Mouse (Mus musculus) forebrain, embryonic 16.5 days (tissue): ENCODE results near the gene Zfp663. TPM values are rescaled to one million over a fixed set of nuclear protein-coding genes. Genes with fewer than 3 reads are reported as not detected.

ENCODE experiments used
- ATAC-seq: fragments of 200-750 bp; cut with Nextera tagmentation; 2 replicates; pipeline ENCODE4 v1.8.0; 2017; ENCODE audit warnings: mild to moderate bottlenecking, moderate library complexity
- H3K27ac ChIP-seq: fragments of 300-500 bp; sonication (generic); 2 replicates; pipeline ENCODE4 v1.5.1; 2014; ENCODE audit warnings: low read length, control low read depth
- H3K27me3 ChIP-seq: fragments of 300-500 bp; sonication (generic); replicated peaks from 2 replicates; pipeline ENCODE4 v1.6.1; 2014; ENCODE audit warnings: low read length; ENCODE audit not compliant: control insufficient read depth, insufficient read depth
- H3K36me3 ChIP-seq: fragments of 300-500 bp; sonication (generic); 2 replicates; pipeline ENCODE4 v1.6.1; 2014; ENCODE audit not compliant: control insufficient read depth, insufficient read depth
- H3K4me1 ChIP-seq: fragments of 300-500 bp; sonication (generic); replicated peaks from 2 replicates; pipeline ENCODE4 v1.6.1; 2014; ENCODE audit warnings: low read length; ENCODE audit not compliant: control insufficient read depth, insufficient read depth
- H3K4me2 ChIP-seq: fragments of 300-500 bp; sonication (generic); 2 replicates; pipeline ENCODE4 v1.6.1; 2014; ENCODE audit warnings: mild to moderate bottlenecking, low read length, control low read depth
- H3K4me3 ChIP-seq: fragments of 300-500 bp; sonication (generic); replicated peaks from 2 replicates; pipeline ENCODE4 v1.5.1; 2014; ENCODE audit warnings: mild to moderate bottlenecking, low read length, control low read depth
- H3K9ac ChIP-seq: fragments of 300-500 bp; sonication (generic); replicated peaks from 2 replicates; pipeline ENCODE4 v1.6.1; 2014; ENCODE audit warnings: low read depth, low read length, control low read depth
- H3K9me3 ChIP-seq: fragments of 300-500 bp; sonication (generic); 2 replicates; pipeline ENCODE4 v1.6.1; 2016; ENCODE audit warnings: low read length; ENCODE audit not compliant: control insufficient read depth
- WGBS: fragments of 180-500 bp; shearing (Covaris S2); extraction: QIAGEN DNeasy Blood & Tissue Kit; methylation state at CpG from one replicate; pipeline ENCODE4 v1.1.7; 2014; 5-methylcytosine and 5-hydroxymethylcytosine counted together
- polyA plus RNA-seq: library from polyadenylated mRNA; unstranded; fragments of >200 nt; fragmentation: Nextera tagmentation; extraction: Ambion mirVana; gene quantifications from 2 replicates; pipeline ENCODE4 v1.2.1, GENCODE M21; 2015

Gene Zfp663
- polyA plus RNA-seq, 1 experiment from 2014 or later = 6.3 TPM

DNA sequence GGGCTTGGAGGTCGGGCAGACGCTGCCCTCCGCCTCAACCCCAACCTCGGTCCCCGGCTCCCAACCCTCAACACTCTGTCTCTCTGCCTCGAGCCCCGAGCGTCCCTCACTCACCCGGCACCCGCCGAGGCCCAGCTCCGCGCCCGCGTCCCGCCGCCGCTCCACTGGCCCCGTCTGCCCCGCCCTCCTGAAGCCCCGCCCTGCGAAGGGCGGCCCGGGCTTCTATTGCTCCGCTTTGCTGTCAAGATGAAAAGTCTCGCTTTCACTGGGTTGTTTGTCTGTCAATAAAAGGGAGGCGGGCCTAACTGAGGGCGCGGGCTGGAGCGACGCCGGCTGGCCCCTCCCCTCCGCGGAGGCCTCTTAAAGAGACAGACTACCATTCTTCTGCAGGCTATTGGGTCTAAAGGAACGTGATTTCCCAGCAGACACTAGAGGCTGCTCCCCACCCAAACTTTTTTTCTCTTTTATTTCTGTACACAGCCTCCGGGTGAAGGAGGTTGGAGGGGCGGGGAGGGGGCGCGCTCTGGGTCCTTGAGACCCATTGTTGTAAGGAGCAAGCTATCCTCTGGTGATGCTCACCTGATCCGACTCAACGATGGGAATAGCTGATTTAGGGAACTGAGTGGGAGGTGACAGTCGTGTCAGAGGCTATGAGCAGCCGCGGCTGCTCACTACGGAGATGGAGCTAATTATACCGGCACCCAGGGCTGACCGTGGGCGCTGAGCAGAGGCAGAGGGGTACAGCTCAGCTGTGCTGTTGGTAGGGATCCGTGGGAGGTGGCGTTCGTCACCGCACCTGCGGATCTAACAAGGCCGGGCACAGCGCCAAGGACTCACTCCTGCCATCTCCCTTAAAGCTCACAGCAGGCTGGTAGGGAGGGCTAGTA is 42.0 kb downstream of the Zfp663 start, which contains the start of gene Elmo2:
Elmo2 (minus strand) TSS at position 176 of the 887 bp plus-strand sequence.
- H3K9me3 ChIP-seq = no peaks in the 10 kb centered on the region
- H3K4me3 ChIP-seq = peak within 1 kb of the TSS; percentile 98
- under 1% methylated on average over 54 of the region's 55 CpGs for WGBS
- H3K27ac ChIP-seq = peak within 1 kb of the TSS; percentile 89
- no peaks in the 10 kb centered on the region for H3K36me3 ChIP-seq
- peaks cover 43% of the 10 kb centered on the region for H3K4me1 ChIP-seq
- H3K9ac ChIP-seq = peak within 1 kb of the TSS; percentile 91
- H3K4me2 ChIP-seq = peak within 1 kb of the TSS; percentile 96
- no peaks in the 10 kb centered on the region for H3K27me3 ChIP-seq
- peak; percentile 98 for ATAC-seq

DNA sequence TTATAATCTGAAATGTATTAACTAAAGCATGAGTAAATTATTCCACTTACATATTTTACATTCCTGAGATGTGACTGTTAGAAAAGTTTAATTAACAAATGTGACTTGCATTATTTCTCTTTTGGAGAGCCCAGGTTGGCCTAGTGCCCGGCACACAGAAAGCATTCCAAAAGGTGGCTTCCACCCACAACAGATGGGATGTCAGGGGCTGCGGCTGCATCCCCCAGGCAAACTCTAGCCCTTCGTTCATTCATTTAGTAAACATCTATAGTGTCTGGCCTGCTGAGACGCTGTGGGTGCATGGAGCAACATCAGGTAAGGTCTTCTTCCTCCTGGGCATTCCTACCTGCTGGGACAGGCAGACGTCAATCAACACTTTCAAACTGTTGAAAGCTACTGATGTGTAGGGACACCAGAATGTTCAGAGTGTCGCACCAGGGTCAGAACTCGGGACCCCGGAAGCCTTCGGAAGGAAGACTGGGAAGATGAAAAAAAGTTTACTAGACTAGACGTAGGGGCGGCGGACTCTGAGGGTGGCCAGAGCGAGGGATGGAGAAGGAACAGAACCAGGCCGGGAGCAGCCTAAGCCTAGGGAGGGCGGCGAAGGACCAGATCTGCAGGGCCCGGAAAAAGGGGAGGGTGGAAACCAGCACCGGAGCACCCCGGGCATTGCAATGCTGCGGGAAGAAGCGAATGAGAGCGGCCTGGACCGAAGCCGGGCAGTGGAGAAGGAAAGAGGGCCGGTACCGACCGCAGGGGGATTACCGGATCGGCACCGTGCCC is 42.8 kb downstream of the Zfp663 start:
- Histone ChIP-seq H3K4me1 (peaks cover 50% of the 10 kb centered on the region), H3K27me3 (no peaks in the 10 kb centered on the region), H3K27ac (peak overlapping the region; percentile 63), H3K9ac (peak overlapping the region; percentile 91), H3K36me3 (no peaks in the 10 kb centered on the region), H3K9me3 (no peaks in the 10 kb centered on the region), H3K4me3 (peak overlapping the region; percentile 98), H3K4me2 (peak overlapping the region; percentile 96)
- peak; percentile 19 for ATAC-seq
- under 1% methylated on average over 30 of the region's 30 CpGs for WGBS

DNA sequence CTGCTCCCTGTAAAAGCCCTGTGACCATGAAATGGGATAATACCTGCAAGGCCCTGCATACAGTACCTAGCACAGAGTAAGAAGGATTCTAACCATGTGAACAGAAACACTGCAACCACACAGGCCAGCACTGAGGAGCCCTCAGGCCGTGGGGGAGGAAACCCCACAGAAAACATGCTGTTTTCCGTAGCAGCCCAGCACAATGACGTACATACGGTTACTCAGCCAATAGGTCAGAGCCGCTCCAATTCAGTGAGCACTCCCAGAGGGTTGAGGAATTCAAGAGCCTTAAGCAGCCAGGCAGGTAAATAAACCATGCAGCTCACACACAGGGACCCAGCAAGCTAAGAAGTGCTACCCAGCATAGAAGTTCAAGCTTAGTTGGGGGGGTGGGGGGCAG is 44.6 kb downstream of the Zfp663 start:
- WGBS = 49% methylated on average over 5 of the region's 5 CpGs
- no peak for ATAC-seq

DNA sequence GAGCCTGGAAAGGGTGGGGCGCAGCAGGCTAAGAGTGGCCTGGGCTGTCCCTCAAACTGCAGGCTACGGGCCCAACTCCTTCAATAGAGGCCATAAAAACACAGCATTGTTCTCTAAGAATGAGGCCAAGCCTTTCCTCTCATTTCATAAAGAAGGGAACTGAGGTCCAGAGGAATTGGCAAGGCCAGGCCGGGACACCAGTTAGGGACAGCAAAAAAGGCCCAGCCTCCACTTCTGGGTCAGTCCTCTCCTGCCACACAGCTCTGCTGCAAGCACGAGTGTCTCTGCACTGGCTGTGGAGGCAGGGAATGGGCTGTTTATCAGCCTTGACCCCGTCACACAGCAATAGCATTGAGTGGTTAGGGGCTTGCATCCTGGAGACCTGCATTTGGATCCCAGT is 45.0 kb downstream of the Zfp663 start:
- Histone ChIP-seq H3K4me1 (peaks cover 54% of the 10 kb centered on the region), H3K9ac (no peak overlapping the region), H3K36me3 (no peaks in the 10 kb centered on the region), H3K27ac (no peak overlapping the region), H3K9me3 (no peaks in the 10 kb centered on the region), H3K4me3 (no peak overlapping the region), H3K4me2 (no peak overlapping the region), H3K27me3 (no peaks in the 10 kb centered on the region)
- WGBS = 58% methylated on average over 5 of the region's 5 CpGs
- ATAC-seq = no peak

More for the DNA sequence above, 44.6 kb downstream of the Zfp663 start:
- Histone ChIP-seq H3K27me3 (no peaks in the 10 kb centered on the region), H3K4me2 (no peak overlapping the region), H3K36me3 (no peaks in the 10 kb centered on the region), H3K9me3 (no peaks in the 10 kb centered on the region), H3K9ac (no peak overlapping the region), H3K4me1 (peaks cover 54% of the 10 kb centered on the region), H3K27ac (no peak overlapping the region), H3K4me3 (no peak overlapping the region)

DNA sequence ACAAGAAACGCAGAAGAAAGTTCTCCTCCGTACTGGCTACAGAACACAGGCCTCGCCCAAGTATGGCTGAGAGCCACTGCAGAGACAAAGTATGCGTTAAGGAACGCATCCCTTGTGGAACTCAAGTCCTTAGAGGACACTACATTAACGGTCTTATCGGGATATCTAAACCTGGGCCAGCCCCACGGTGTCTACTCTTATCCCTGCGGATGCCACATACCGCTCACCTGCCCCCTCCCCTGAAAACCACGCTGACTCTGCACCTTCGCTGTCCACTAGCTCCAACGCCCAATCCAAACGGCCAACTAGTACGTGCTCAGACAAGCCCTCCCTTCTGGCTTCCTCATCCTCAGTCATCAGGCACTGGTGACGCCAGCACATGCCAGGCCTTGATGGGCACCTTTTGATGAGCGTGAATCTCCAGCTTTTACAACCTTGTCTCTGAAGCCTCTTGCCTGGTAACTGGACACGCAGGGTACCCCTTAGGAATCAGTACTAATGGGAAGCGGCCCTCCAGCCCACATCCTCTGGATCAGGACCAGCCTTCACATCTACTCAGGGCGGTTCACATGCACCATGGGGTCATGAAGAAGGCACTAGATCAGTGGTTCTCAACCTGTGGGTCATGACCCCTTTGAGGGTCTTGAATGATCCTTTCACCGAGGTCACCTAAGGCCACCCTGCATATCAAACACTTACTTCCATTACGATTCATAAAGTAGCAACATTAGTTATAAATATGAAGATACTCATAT is 46.4 kb downstream of the Zfp663 start:
- no peaks in the 10 kb centered on the region for H3K27me3 ChIP-seq
- WGBS = 89% methylated on average over 22 of the region's 22 CpGs
- H3K36me3 ChIP-seq = no peaks in the 10 kb centered on the region
- H3K9ac ChIP-seq = no peak overlapping the region
- no peak overlapping the region for H3K4me2 ChIP-seq
- peaks cover 60% of the 10 kb centered on the region for H3K4me1 ChIP-seq
- H3K4me3 ChIP-seq = no peak overlapping the region
- no peak for ATAC-seq
- no peaks in the 10 kb centered on the region for H3K9me3 ChIP-seq
- no peak overlapping the region for H3K27ac ChIP-seq

DNA sequence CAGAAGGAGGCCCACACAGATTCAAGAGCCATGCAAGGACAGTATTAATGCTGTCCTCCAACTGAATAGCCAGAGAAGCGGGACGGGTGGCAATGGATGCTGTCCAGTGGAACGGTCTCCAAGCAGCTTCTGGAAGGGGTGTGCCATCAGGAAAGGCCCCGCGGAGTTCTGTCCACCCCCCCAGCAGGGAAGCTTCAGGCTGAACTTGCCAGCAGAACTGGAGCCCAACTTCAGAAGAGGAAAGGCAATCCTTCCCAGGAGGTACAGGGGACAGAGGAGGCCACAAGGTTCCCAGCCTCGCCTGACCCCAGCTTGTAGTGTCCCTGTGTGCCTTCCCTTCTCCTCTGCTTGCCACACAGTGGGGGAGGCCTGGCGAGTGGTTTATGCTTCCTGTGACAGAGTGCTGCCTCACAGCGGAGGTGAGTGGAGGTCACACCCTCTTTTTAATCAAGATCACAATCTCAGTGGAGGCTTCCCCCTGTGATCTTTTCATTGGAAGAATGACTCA is 47.1 kb downstream of the Zfp663 start:
- H3K36me3 ChIP-seq = no peaks in the 10 kb centered on the region
- H3K4me3 ChIP-seq = no peak overlapping the region
- WGBS = 66% methylated on average over 8 of the region's 8 CpGs
- no peak overlapping the region for H3K9ac ChIP-seq
- ATAC-seq = no peak
- H3K27me3 ChIP-seq = no peaks in the 10 kb centered on the region
- H3K9me3 ChIP-seq = no peaks in the 10 kb centered on the region
- H3K4me2 ChIP-seq = no peak overlapping the region
- H3K4me1 ChIP-seq = peaks cover 63% of the 10 kb centered on the region
- peak overlapping the region; percentile 17; the same call in 1 of the 2 replicates for H3K27ac ChIP-seq

DNA sequence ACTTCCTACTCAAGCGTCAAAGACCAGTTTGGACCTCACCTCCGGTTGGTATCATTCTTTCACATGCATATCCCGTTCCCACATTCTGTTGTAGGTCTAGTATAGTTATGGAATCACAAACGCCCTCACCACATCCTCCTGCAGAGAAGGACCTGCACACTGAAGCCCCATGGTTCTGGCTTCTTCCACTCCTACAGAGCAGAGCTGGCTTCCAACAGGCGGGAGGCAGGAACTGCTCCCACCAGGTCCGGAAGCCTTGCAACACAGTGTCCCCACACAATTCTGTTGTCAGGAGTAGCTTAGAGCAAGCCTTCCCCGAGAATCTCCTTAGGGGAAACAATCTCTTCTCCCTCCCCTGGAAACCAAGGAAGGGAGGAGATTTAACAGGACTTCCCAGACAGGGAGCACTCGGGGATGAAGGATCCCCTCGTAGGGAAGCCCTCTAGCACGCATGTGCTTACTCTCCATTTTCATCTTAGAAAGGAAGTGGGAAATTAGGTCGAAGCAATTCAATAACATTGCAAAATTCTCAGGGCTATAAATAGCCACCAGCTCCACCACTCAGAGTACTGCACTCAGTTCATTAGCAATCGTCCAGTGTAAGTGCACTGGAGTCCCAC is 47.9 kb downstream of the Zfp663 start:
- Histone ChIP-seq H3K9ac (no peak overlapping the region), H3K4me2 (no peak overlapping the region), H3K27me3 (no peaks in the 10 kb centered on the region), H3K36me3 (no peaks in the 10 kb centered on the region), H3K9me3 (no peaks in the 10 kb centered on the region), H3K4me1 (peaks cover 67% of the 10 kb centered on the region), H3K27ac (peak overlapping the region; percentile 29; the same call in 1 of the 2 replicates), H3K4me3 (no peak overlapping the region)
- WGBS = 61% methylated on average over 12 of the region's 12 CpGs
- no peak for ATAC-seq

DNA sequence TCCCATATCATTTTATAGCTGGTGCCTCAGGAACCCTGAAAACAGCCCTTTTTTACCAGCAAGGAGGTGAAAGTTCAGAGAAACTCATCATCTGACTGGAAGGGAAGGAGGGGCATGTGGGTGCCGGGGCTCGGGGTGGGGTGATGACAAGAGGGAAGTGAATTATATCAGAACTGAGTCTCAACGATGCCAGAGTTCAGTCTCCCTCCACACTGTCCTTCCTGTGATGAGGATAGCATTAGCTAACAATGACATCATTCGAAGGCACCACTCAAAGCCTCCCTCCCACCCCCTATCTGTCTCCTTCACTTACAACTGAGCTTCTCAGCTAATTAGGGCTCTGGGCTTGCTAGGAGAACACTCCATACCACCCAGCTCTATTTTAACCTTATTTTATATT is 49.0 kb downstream of the Zfp663 start:
- ATAC-seq = no peak
- no peak overlapping the region for H3K4me2 ChIP-seq
- H3K9ac ChIP-seq = no peak overlapping the region
- H3K36me3 ChIP-seq = peaks cover 5% of the 10 kb centered on the region; the same call in 1 of the 2 replicates
- H3K9me3 ChIP-seq = no peaks in the 10 kb centered on the region
- H3K27ac ChIP-seq = no peak overlapping the region
- H3K4me1 ChIP-seq = peaks cover 56% of the 10 kb centered on the region
- no peaks in the 10 kb centered on the region for H3K27me3 ChIP-seq
- 83% methylated on average over 4 of the region's 4 CpGs for WGBS
- no peak overlapping the region for H3K4me3 ChIP-seq
